Mouse (Mus musculus) C2C12 (cell line): Measurements from ENCODE around the gene Nid1. TPM values are rescaled to one million over a fixed set of nuclear protein-coding genes. Genes with fewer than 3 reads are reported as not detected.
"Not testable (repeated sequence)": the region's sequence is repeated elsewhere in the genome, so short reads cannot be mapped to it uniquely, and the experiment has no call there.

Experiments used
- H3K27me3 ChIP-seq: one replicate; pipeline ENCODE4 v1.6.1; 2011; ENCODE audit not compliant: control insufficient read depth, insufficient read depth, insufficient read length
- H3K36me3 ChIP-seq: one replicate; pipeline ENCODE4 v1.6.1; 2011; ENCODE audit not compliant: control insufficient read depth, insufficient read depth
- H3K4me3 ChIP-seq: one replicate; pipeline ENCODE4 v1.5.1; 2011; ENCODE audit warnings: mild to moderate bottlenecking, control low read depth; ENCODE audit not compliant: poor library complexity, insufficient read depth, severe bottlenecking
- H3K79me2 ChIP-seq: one replicate; pipeline ENCODE4 v1.6.1; 2011; ENCODE audit not compliant: control insufficient read depth, insufficient read depth
- H3K79me3 ChIP-seq: one replicate; pipeline ENCODE4 v1.6.1; 2011; ENCODE audit warnings: low read depth, control low read depth
- H3ac ChIP-seq: one replicate; pipeline ENCODE3; 2011; ENCODE audit warnings: low read depth; ENCODE audit not compliant: control insufficient read depth, insufficient read length
- USF1 ChIP-seq: IDR thresholded peaks from one replicate; pipeline ENCODE4 v1.6.1; 2011; ENCODE audit warnings: low read depth, mild to moderate bottlenecking, control low read depth, moderate library complexity
- long read RNA-seq, 2 experiments: library from polyadenylated mRNA; unstranded; transcript quantifications; one replicate each; pipeline ENCODE4 v2.0.0; 2019 to 2020
- polyA plus RNA-seq: library from polyadenylated mRNA; unstranded; fragments of >200 nt; fragmentation: generic; extraction: Trizol; gene quantifications from one replicate; pipeline ENCODE4 v1.2.1, GENCODE M21; 2012; ENCODE audit warnings: missing spikeins

Gene Nid1
- 90.0 TPM for polyA plus RNA-seq
- long read RNA-seq, experiment 1, full-length matches to known transcripts = 4 of 18 reads
- long read RNA-seq, experiment 1, partial matches to known transcripts = 8 of 18 reads
- long read RNA-seq, experiment 1, other reads (novel, unspliced or antisense) = 6 of 18 reads
- long read RNA-seq, experiment 2, full-length matches to known transcripts = 187 of 287 reads
- long read RNA-seq, experiment 2, partial matches to known transcripts = 88 of 287 reads
- long read RNA-seq, experiment 2, other reads (novel, unspliced or antisense) = 12 of 287 reads

GRCm38 (mm10) chr13:13437460-13438015 lies at the start of gene Nid1:
Gene Nid1, plus strand, starts transcription at chr13:13437551.
- H3K36me3 ChIP-seq = not testable (repeated sequence)

DNA sequence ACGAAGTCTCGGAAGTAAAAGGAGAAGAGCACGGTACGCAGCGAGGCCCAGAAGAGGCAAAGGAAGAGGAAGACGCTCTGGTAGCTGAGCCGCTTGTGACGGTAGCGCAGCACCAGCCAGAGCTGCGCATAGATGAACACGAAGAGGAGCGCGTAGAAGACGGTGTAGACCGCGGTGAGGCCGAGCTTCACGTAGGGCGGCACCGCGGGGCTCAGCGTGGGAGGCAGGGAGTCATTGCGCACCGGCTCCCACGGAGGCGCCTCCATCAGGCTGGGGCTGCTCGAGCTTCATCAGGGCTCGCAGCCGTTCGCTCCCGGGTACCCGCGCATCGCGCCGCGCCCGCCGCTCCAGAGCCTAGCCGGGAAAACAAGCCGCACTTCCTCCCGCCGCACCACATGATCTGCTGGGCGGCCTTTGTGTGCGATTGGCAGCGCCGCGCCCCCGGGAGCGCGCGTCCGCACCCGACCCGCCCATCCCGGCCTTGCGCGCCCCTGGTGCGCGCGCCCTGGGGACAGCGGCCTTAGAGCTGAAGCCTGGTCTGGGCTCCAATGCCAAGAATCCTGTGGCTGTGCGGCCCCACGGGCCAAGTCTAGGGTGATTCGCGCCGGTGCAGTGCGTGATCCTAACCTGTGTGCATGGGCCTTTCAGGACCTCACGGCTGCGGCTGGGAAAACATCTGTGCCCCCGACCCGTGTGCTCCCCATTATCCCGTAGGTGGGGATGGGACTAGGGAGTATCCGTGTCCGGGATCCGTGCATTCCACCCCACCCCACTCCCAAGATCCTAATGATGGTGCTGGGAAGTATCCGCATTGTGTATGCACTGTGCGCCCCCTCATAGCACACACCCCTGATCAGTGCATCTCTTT lies 43.9 kb upstream of the Nid1 start, which contains the start of gene Gpr137b:
Gene Gpr137b, minus strand, starts transcription at position 787 of the 868 bp plus-strand sequence.
- Histone ChIP-seq H3K4me3 (peak within 1 kb of the TSS; percentile 29), H3ac (peak within 1 kb of the TSS; percentile 76)
- H3K79me2 ChIP-seq, H3K36me3 ChIP-seq, H3K79me3 ChIP-seq, H3K27me3 ChIP-seq: not testable (repeated sequence)
- peak; percentile 14 for TF ChIP-seq USF1

More at GRCm38 (mm10) chr13:13437460-13438015, at the start of gene Nid1:
- Histone ChIP-seq H3K4me3 (peak within 1 kb of the TSS; percentile 28), H3K79me3 (peaks cover 12% of the 10 kb centered on the region), H3K79me2 (peaks cover 22% of the 10 kb centered on the region)
- not testable (repeated sequence) for H3K27me3 ChIP-seq, H3ac ChIP-seq

GRCm38 (mm10) chr13:13394096-13394395 lies 43.3 kb upstream of the Nid1 start:
- H3K4me3 ChIP-seq = peak overlapping the region; percentile 6
- H3K36me3 ChIP-seq, H3ac ChIP-seq, H3K79me2 ChIP-seq, H3K27me3 ChIP-seq, H3K79me3 ChIP-seq: not testable (repeated sequence)

DNA sequence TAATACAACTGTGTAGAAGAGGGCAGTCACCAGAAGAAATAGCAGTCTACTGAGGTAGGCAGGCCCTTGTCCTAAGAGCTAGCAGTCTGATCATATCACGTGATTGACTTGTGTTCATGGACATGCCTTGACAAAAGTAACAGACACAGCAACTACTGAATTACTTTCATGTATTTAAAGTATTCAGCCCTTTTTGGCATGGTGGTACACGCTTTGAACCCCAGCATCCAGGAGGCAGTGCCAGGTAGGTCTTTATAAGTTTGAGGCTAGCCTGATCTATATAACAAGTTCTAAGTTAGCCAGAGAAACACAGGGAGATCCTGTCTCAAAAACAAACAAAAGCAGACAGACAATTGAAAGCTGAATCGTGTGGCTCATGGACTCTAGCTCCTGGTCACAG lies 36.5 kb upstream of the Nid1 start:
- not testable (repeated sequence) for H3K36me3 ChIP-seq, H3ac ChIP-seq

DNA sequence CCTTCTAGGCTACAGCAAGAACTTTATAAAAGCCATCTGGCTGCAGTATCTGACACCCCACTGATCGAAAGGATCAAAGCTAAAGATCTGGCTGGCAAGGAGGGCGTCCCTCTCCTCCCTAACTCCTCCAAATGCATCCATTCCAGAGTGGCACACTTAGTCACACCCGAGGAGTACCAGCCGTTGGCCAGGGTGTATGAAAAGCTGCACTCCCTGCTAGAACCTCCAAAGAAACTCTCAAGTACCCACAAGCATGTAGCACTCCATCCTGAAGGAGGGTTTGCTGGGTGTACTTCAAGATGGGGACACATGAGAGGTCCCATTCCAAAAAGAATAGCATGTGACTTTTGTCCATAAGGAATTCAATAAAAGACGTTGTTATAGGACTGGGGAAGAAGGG lies 34.5 kb upstream of the Nid1 start:
- H3K79me2 ChIP-seq, H3K27me3 ChIP-seq, H3K79me3 ChIP-seq, H3K4me3 ChIP-seq, H3K36me3 ChIP-seq, H3ac ChIP-seq: not testable (repeated sequence)

More for the DNA sequence above, 36.5 kb upstream of the Nid1 start:
- H3K27me3 ChIP-seq, H3K79me3 ChIP-seq, H3K79me2 ChIP-seq, H3K4me3 ChIP-seq: not testable (repeated sequence)

GRCm38 (mm10) chr13:13403366-13403765 lies 34.0 kb upstream of the Nid1 start:
- H3ac ChIP-seq, H3K27me3 ChIP-seq, H3K36me3 ChIP-seq, H3K79me3 ChIP-seq, H3K4me3 ChIP-seq, H3K79me2 ChIP-seq: not testable (repeated sequence)

- H3K36me3 ChIP-seq, H3K79me2 ChIP-seq, H3ac ChIP-seq, H3K79me3 ChIP-seq, H3K27me3 ChIP-seq, H3K4me3 ChIP-seq: not testable (repeated sequence)
These were observed 33.5 kb upstream of the Nid1 start for GRCm38 (mm10) chr13:13403839-13404238.

GRCm38 (mm10) chr13:13404517-13405155 lies 32.7 kb upstream of the Nid1 start:
- H3K79me2 ChIP-seq, H3K27me3 ChIP-seq, H3K79me3 ChIP-seq, H3K4me3 ChIP-seq, H3K36me3 ChIP-seq, H3ac ChIP-seq: not testable (repeated sequence)

GRCm38 (mm10) chr13:13405511-13405910 lies 31.8 kb upstream of the Nid1 start:
- H3K4me3 ChIP-seq, H3K27me3 ChIP-seq, H3K79me3 ChIP-seq, H3K79me2 ChIP-seq, H3K36me3 ChIP-seq, H3ac ChIP-seq: not testable (repeated sequence)
